Mouse (Mus musculus) liver, embryonic 15.5 days (tissue): ENCODE measurements around the gene Otogl. TPM values are rescaled to one million over a fixed set of nuclear protein-coding genes. Genes with fewer than 3 reads are reported as not detected.

Source experiments
- ATAC-seq: fragments of 200-750 bp; cut with Nextera tagmentation; 2 replicates; pipeline ENCODE4 v1.8.0; 2017; ENCODE audit warnings: moderate number of reproducible peaks, mild to moderate bottlenecking, moderate library complexity; ENCODE audit not compliant: insufficient read depth
- H3K27ac ChIP-seq: fragments of 300-500 bp; sonication (generic); replicated peaks from 2 replicates; pipeline ENCODE4 v1.5.1; 2015; ENCODE audit warnings: mild to moderate bottlenecking, inconsistent platforms
- H3K27me3 ChIP-seq: fragments of 300-500 bp; sonication (generic); 2 replicates; pipeline ENCODE4 v1.6.1; 2015; ENCODE audit warnings: mild to moderate bottlenecking, inconsistent platforms
- H3K36me3 ChIP-seq: fragments of 300-500 bp; sonication (generic); replicated peaks from 2 replicates; pipeline ENCODE4 v1.6.1; 2015; ENCODE audit warnings: moderate library complexity, mild to moderate bottlenecking, inconsistent platforms
- H3K4me1 ChIP-seq: fragments of 300-500 bp; sonication (generic); replicated peaks from 2 replicates; pipeline ENCODE4 v1.6.1; 2015; ENCODE audit warnings: inconsistent platforms
- H3K4me2 ChIP-seq: fragments of 300-500 bp; sonication (generic); 2 replicates; pipeline ENCODE4 v1.6.1; 2015; ENCODE audit warnings: moderate library complexity, mild to moderate bottlenecking, inconsistent platforms
- H3K4me3 ChIP-seq: fragments of 300-500 bp; sonication (generic); replicated peaks from 2 replicates; pipeline ENCODE4 v1.5.1; 2015; ENCODE audit warnings: mild to moderate bottlenecking, inconsistent platforms
- H3K9ac ChIP-seq: fragments of 300-500 bp; sonication (generic); 2 replicates; pipeline ENCODE4 v1.6.1; 2015; ENCODE audit warnings: moderate library complexity, mild to moderate bottlenecking, inconsistent platforms
- H3K9me3 ChIP-seq: fragments of 300-500 bp; sonication (generic); replicated peaks from 2 replicates; pipeline ENCODE4 v1.6.1; 2016; ENCODE audit warnings: inconsistent platforms
- WGBS: fragments of 180-500 bp; shearing (Covaris S2); methylation state at CpG from one replicate; pipeline ENCODE4 v1.1.7; 2015; ENCODE audit warnings: mixed read lengths; ENCODE audit not compliant: insufficient replicate concordance; 5-methylcytosine and 5-hydroxymethylcytosine counted together
- polyA plus RNA-seq: library from polyadenylated mRNA; unstranded; fragments of >200 nt; fragmentation: Nextera tagmentation; extraction: Ambion mirVana; gene quantifications from 2 replicates; pipeline ENCODE4 v1.2.1, GENCODE M21; 2015

Otogl gene
- polyA plus RNA-seq, 1 experiment from 2014 or later, result 0.02 TPM

GRCm38 (mm10) chr10:107934055-107934454 is 22.1 kb upstream of the Otogl start:
- Histone ChIP-seq H3K4me2 (no peak overlapping the region), H3K4me3 (no peak overlapping the region), H3K36me3 (no peaks in the 10 kb centered on the region), H3K9me3 (no peaks in the 10 kb centered on the region), H3K9ac (no peak overlapping the region), H3K27me3 (no peaks in the 10 kb centered on the region), H3K27ac (no peak overlapping the region), H3K4me1 (no peaks in the 10 kb centered on the region)
- ATAC-seq, result no peak
- 49% methylated on average over 3 of the region's 3 CpGs for WGBS

GRCm38 (mm10) chr10:107933527-107933926 is 21.6 kb upstream of the Otogl start:
- Histone ChIP-seq H3K9ac (no peak overlapping the region), H3K4me1 (no peaks in the 10 kb centered on the region), H3K27me3 (no peaks in the 10 kb centered on the region), H3K36me3 (no peaks in the 10 kb centered on the region), H3K4me2 (no peak overlapping the region), H3K27ac (no peak overlapping the region), H3K9me3 (no peaks in the 10 kb centered on the region), H3K4me3 (no peak overlapping the region)
- 50% methylated on average over 1 of the region's 1 CpGs for WGBS
- no peak for ATAC-seq

- H3K4me2 ChIP-seq, result no peak overlapping the region
- no peaks in the 10 kb centered on the region for H3K4me1 ChIP-seq
- no peak overlapping the region for H3K9ac ChIP-seq
- ATAC-seq, result no peak
- WGBS, result 19% methylated on average over 10 of the region's 10 CpGs
- no peak overlapping the region for H3K4me3 ChIP-seq
- H3K9me3 ChIP-seq, result no peaks in the 10 kb centered on the region
- no peaks in the 10 kb centered on the region for H3K36me3 ChIP-seq
- no peaks in the 10 kb centered on the region for H3K27me3 ChIP-seq
- no peak overlapping the region for H3K27ac ChIP-seq
Measured at GRCm38 (mm10) chr10:107931833-107932828, 20.2 kb upstream of the Otogl start.

GRCm38 (mm10) chr10:107930471-107931021 is 18.6 kb upstream of the Otogl start:
- Histone ChIP-seq H3K27me3 (no peaks in the 10 kb centered on the region), H3K36me3 (no peaks in the 10 kb centered on the region), H3K9me3 (no peaks in the 10 kb centered on the region), H3K9ac (no peak overlapping the region), H3K4me3 (no peak overlapping the region), H3K27ac (no peak overlapping the region), H3K4me2 (no peak overlapping the region), H3K4me1 (no peaks in the 10 kb centered on the region)
- no peak; the same call in 1 of the 2 replicates for ATAC-seq
- 41% methylated on average over 7 of the region's 7 CpGs for WGBS

GRCm38 (mm10) chr10:107925306-107925705 is 13.4 kb upstream of the Otogl start:
- Histone ChIP-seq H3K9ac (no peak overlapping the region), H3K36me3 (no peaks in the 10 kb centered on the region), H3K4me1 (no peaks in the 10 kb centered on the region), H3K4me3 (no peak overlapping the region), H3K27me3 (no peaks in the 10 kb centered on the region), H3K27ac (no peak overlapping the region), H3K4me2 (no peak overlapping the region), H3K9me3 (no peaks in the 10 kb centered on the region)
- no peak for ATAC-seq

GRCm38 (mm10) chr10:107923860-107924259 is 11.9 kb upstream of the Otogl start:
- Histone ChIP-seq H3K4me2 (no peak overlapping the region), H3K4me3 (no peak overlapping the region), H3K27ac (no peak overlapping the region), H3K9me3 (no peaks in the 10 kb centered on the region), H3K4me1 (no peaks in the 10 kb centered on the region), H3K27me3 (no peaks in the 10 kb centered on the region), H3K36me3 (no peaks in the 10 kb centered on the region), H3K9ac (no peak overlapping the region)
- ATAC-seq, result no peak
- WGBS, result 20% methylated on average over 2 of the region's 2 CpGs

GRCm38 (mm10) chr10:107922750-107923149 is 10.8 kb upstream of the Otogl start:
- Histone ChIP-seq H3K4me1 (no peaks in the 10 kb centered on the region), H3K4me2 (no peak overlapping the region), H3K4me3 (no peak overlapping the region), H3K27ac (no peak overlapping the region), H3K36me3 (no peaks in the 10 kb centered on the region), H3K9me3 (no peaks in the 10 kb centered on the region), H3K27me3 (no peaks in the 10 kb centered on the region), H3K9ac (no peak overlapping the region)
- WGBS, result 18% methylated on average over 1 of the region's 1 CpGs
- ATAC-seq, result no peak

- Histone ChIP-seq H3K36me3 (no peaks in the 10 kb centered on the region), H3K27ac (no peak overlapping the region), H3K27me3 (no peaks in the 10 kb centered on the region), H3K9me3 (no peaks in the 10 kb centered on the region), H3K4me1 (no peaks in the 10 kb centered on the region), H3K4me3 (no peak overlapping the region), H3K9ac (no peak overlapping the region), H3K4me2 (no peak overlapping the region)
- no peak for ATAC-seq
- WGBS, result 30% methylated on average over 1 of the region's 1 CpGs
Measured at GRCm38 (mm10) chr10:107921549-107921948, 9.6 kb upstream of the Otogl start.

GRCm38 (mm10) chr10:107921134-107921533 is 9.2 kb upstream of the Otogl start:
- no peaks in the 10 kb centered on the region for H3K27me3 ChIP-seq
- WGBS, result 55% methylated on average over 1 of the region's 1 CpGs

GRCm38 (mm10) chr10:107913013-107913412 is 1.1 kb upstream of the Otogl start:
- Histone ChIP-seq H3K27me3 (no peaks in the 10 kb centered on the region), H3K9ac (no peak overlapping the region)
- ATAC-seq, result no peak

More at GRCm38 (mm10) chr10:107921134-107921533, 9.2 kb upstream of the Otogl start:
- Histone ChIP-seq H3K9ac (no peak overlapping the region), H3K4me3 (no peak overlapping the region), H3K27ac (no peak overlapping the region), H3K9me3 (no peaks in the 10 kb centered on the region), H3K4me1 (no peaks in the 10 kb centered on the region), H3K36me3 (no peaks in the 10 kb centered on the region), H3K4me2 (no peak overlapping the region)
- no peak for ATAC-seq

GRCm38 (mm10) chr10:107906453-107906852 is 5.5 kb downstream of the Otogl start:
- H3K9ac ChIP-seq, result no peak overlapping the region
- 67% methylated on average over 10 of the region's 10 CpGs for WGBS
- no peak for ATAC-seq
- H3K27me3 ChIP-seq, result no peaks in the 10 kb centered on the region
- no peaks in the 10 kb centered on the region for H3K4me1 ChIP-seq
- H3K9me3 ChIP-seq, result no peaks in the 10 kb centered on the region
- H3K4me2 ChIP-seq, result no peak overlapping the region
- H3K36me3 ChIP-seq, result no peaks in the 10 kb centered on the region
- H3K27ac ChIP-seq, result no peak overlapping the region
- no peak overlapping the region for H3K4me3 ChIP-seq

More at GRCm38 (mm10) chr10:107913013-107913412, 1.1 kb upstream of the Otogl start:
- Histone ChIP-seq H3K36me3 (no peaks in the 10 kb centered on the region), H3K9me3 (no peaks in the 10 kb centered on the region), H3K27ac (no peak overlapping the region), H3K4me3 (no peak overlapping the region), H3K4me1 (no peaks in the 10 kb centered on the region), H3K4me2 (no peak overlapping the region)
- 64% methylated on average over 2 of the region's 2 CpGs for WGBS
